Mouse (Mus musculus) testis, postnatal 14 days (tissue): ENCODE measurements at regions not wholly inside any gene's neighbourhood (a gene's known extent, or its start where the extent isn't known, plus 50 kb on each side); places are given as distances from the start of the nearest gene placed in this dataset.
A peak's percentile ranks its signal among the peaks of the same experiment; 100 is the strongest.

Experiments used
- DNase-seq: peaks from one replicate; pipeline ENCODE4 v3.0.0; 2021; ENCODE audit warnings: low spot score

GRCm38 (mm10) chr11:56716953-56717352 is 294.2 kb upstream of the Gria1 start:
- no peak for DNase-seq

- no peak for DNase-seq
These were observed 286.0 kb upstream of the Gria1 start for GRCm38 (mm10) chr11:56725141-56725540.

- no peak for DNase-seq
These were observed 285.0 kb upstream of the Gria1 start for GRCm38 (mm10) chr11:56726161-56726560.

- DNase-seq, result no peak
These were observed 283.6 kb upstream of the Gria1 start for GRCm38 (mm10) chr11:56727556-56727955.

GRCm38 (mm10) chr11:56728204-56729002 is 282.8 kb upstream of the Gria1 start:
- DNase-seq, result no peak

GRCm38 (mm10) chr11:56741857-56742256 is 269.3 kb upstream of the Gria1 start:
- no peak for DNase-seq

- no peak for DNase-seq
These were observed 261.2 kb upstream of the Gria1 start for GRCm38 (mm10) chr11:56750032-56750431.

- DNase-seq, result no peak
These were observed 260.5 kb upstream of the Gria1 start for GRCm38 (mm10) chr11:56750639-56751038.

- DNase-seq, result no peak
These were observed 259.3 kb upstream of the Gria1 start for GRCm38 (mm10) chr11:56751918-56752317.

GRCm38 (mm10) chr11:56753699-56754098 is 257.5 kb upstream of the Gria1 start:
- DNase-seq, result no peak

GRCm38 (mm10) chr11:56760474-56760873 is 250.7 kb upstream of the Gria1 start:
- no peak for DNase-seq

GRCm38 (mm10) chr11:56762467-56763120 is 248.6 kb upstream of the Gria1 start:
- DNase-seq, result peak; percentile 8

GRCm38 (mm10) chr11:56767424-56767823 is 243.8 kb upstream of the Gria1 start:
- no peak for DNase-seq

- no peak for DNase-seq
These were observed 224.8 kb upstream of the Gria1 start for GRCm38 (mm10) chr11:56786351-56786750.

- no peak for DNase-seq
These were observed 218.5 kb upstream of the Gria1 start for GRCm38 (mm10) chr11:56792691-56793090.

- no peak for DNase-seq
These were observed 203.9 kb upstream of the Gria1 start for GRCm38 (mm10) chr11:56807314-56807713.

- DNase-seq, result no peak
These were observed 201.0 kb upstream of the Gria1 start for GRCm38 (mm10) chr11:56810141-56810540.

- no peak for DNase-seq
These were observed 199.1 kb upstream of the Gria1 start for GRCm38 (mm10) chr11:56812121-56812520.

- no peak for DNase-seq
These were observed 187.7 kb upstream of the Gria1 start for GRCm38 (mm10) chr11:56823471-56823870.

GRCm38 (mm10) chr11:56827499-56827898 is 183.7 kb upstream of the Gria1 start:
- DNase-seq, result no peak

GRCm38 (mm10) chr11:56862649-56863048 is 148.5 kb upstream of the Gria1 start:
- DNase-seq, result no peak

GRCm38 (mm10) chr11:56871640-56872039 is 139.5 kb upstream of the Gria1 start:
- no peak for DNase-seq

GRCm38 (mm10) chr11:56898548-56898951 is 112.6 kb upstream of the Gria1 start:
- DNase-seq, result no peak

- DNase-seq, result no peak
These were observed 110.0 kb upstream of the Gria1 start for GRCm38 (mm10) chr11:56901201-56901600.
